8 mouse cellular contexts compared by ENCODE assay signal in genomic region chr3:121263205-121263548, GRCm38 (mm10). TPM values are rescaled to one million over a fixed set of nuclear protein-coding genes. Genes with fewer than 3 reads are reported as not detected.
DNase-seq lines count a peak whose midpoint lies in the region; ATAC-seq lines count a peak whose summit lies in the region.

No protein-coding gene starts in this region.

- peak; percentile 42 for DNase-seq in ES-CJ7 (ENCODE audit: low read depth, low spot score)
- DNase-seq in adrenal gland, postnatal 10 days = peak; percentile 69
- peak; percentile 48 for DNase-seq in heart, postnatal 4 days
- peak; percentile 32 to 52 for DNase-seq in left cerebral cortex, adult 8-10 months (ENCODE audit: low spot score in 2 of 2)
- DNase-seq in spleen, adult 12 weeks (ENCODE audit: low spot score) = peak; percentile 67
- DNase-seq in ovary, postnatal 10 days (ENCODE audit: low spot score) = no peak

- peak; percentile 68 for ATAC-seq in erythroblast, adult 5-6 weeks (replicated peaks; ENCODE audit: low FRiP score, poor library complexity, severe bottlenecking)
- peak; percentile 28; the same call in 1 of the 2 replicates for ATAC-seq in megakaryocyte, adult 5-6 weeks (ENCODE audit: poor library complexity, severe bottlenecking)

RNA-seq across cellular contexts. Expression of gene Tmem56, which starts 19.7 kb away (rescaled TPM):
- total RNA-seq in adrenal gland, postnatal 10 days (2021) = 10 to 100 TPM; 22.7 to 37.6 TPM
- total RNA-seq in erythroblast, adult 5-6 weeks (2015; ENCODE audit: low replicate concordance) = 11.0 and 16.3 TPM in 2 replicates
- total RNA-seq in erythroblast, adult 5-6 weeks (2017; ENCODE audit: low replicate concordance) = 14.1 and 16.7 TPM in 2 replicates
- 1 to 10 TPM in 1 of 2 experiments, under 1 TPM in 1; 0.69 to 1.7 TPM for total RNA-seq in heart, postnatal 4 days (2021)
- 10 to 100 TPM; 35.0 to 49.8 (median 43.9) TPM for total RNA-seq in left cerebral cortex, adult 8-10 months (2022)
- 2.0 and 3.0 TPM in 2 replicates for total RNA-seq in megakaryocyte, adult 5-6 weeks (2015)
- 0.70 and 1.7 TPM in 2 replicates for total RNA-seq in megakaryocyte, adult 5-6 weeks (2017)

RNA-seq across cellular contexts. Expression of gene Alg14, which starts 28.4 kb away (rescaled TPM):
- total RNA-seq in adrenal gland, postnatal 10 days (2021) = 10 to 100 TPM; 27.4 to 31.3 TPM
- 0.84 and 3.1 TPM in 2 replicates for total RNA-seq in erythroblast, adult 5-6 weeks (2015; ENCODE audit: low replicate concordance)
- total RNA-seq in erythroblast, adult 5-6 weeks (2017; ENCODE audit: low replicate concordance) = 1.8 and 3.1 TPM in 2 replicates
- 10 to 100 TPM; 21.9 to 24.7 TPM for total RNA-seq in heart, postnatal 4 days (2021)
- 10 to 100 TPM; 11.7 to 16.2 (median 14.8) TPM for total RNA-seq in left cerebral cortex, adult 8-10 months (2022)
- 21.9 and 26.9 TPM in 2 replicates for total RNA-seq in megakaryocyte, adult 5-6 weeks (2015)
- total RNA-seq in megakaryocyte, adult 5-6 weeks (2017) = 7.8 and 18.7 TPM in 2 replicates
